Mouse (Mus musculus) kidney, postnatal 0 days (tissue): ENCODE measurements around the gene Hmg20b. TPM values are rescaled to one million over a fixed set of nuclear protein-coding genes. Genes with fewer than 3 reads are reported as not detected.

Experiments
- ATAC-seq: fragments of 200-750 bp; cut with Nextera tagmentation; replicated peaks from 2 replicates; pipeline ENCODE4 v1.8.0; 2017; ENCODE audit warnings: low read depth, moderate number of reproducible peaks, moderate TSS enrichment, moderate library complexity; ENCODE audit not compliant: low FRiP score
- DNase-seq: peaks from one replicate; pipeline ENCODE4 v3.0.0-alpha.2; 2016; ENCODE audit warnings: low spot score
- H3K27ac ChIP-seq: fragments of 300-500 bp; sonication (generic); 2 replicates; pipeline ENCODE4 v1.5.1; 2014; ENCODE audit warnings: mild to moderate bottlenecking
- H3K27me3 ChIP-seq: fragments of 300-500 bp; sonication (generic); 2 replicates; pipeline ENCODE4 v1.6.1; 2014; ENCODE audit warnings: low read length, mixed read lengths; ENCODE audit not compliant: insufficient read depth
- H3K36me3 ChIP-seq: fragments of 300-500 bp; sonication (generic); 2 replicates; pipeline ENCODE4 v1.6.1; 2014; ENCODE audit warnings: low read length, mixed read lengths; ENCODE audit not compliant: insufficient read depth
- H3K4me1 ChIP-seq: fragments of 300-500 bp; sonication (generic); replicated peaks from 2 replicates; pipeline ENCODE4 v1.6.1; 2014; ENCODE audit warnings: antibody characterized with exemption, low read length, mixed read lengths; ENCODE audit not compliant: insufficient read depth
- H3K4me2 ChIP-seq: fragments of 300-500 bp; sonication (generic); 2 replicates; pipeline ENCODE4 v1.6.1; 2014; ENCODE audit warnings: mild to moderate bottlenecking, low read length, moderate library complexity, mixed read lengths
- H3K4me3 ChIP-seq: fragments of 300-500 bp; sonication (generic); replicated peaks from 2 replicates; pipeline ENCODE4 v1.5.1; 2014; ENCODE audit warnings: low read depth, low read length
- H3K9ac ChIP-seq: fragments of 300-500 bp; sonication (generic); 2 replicates; pipeline ENCODE4 v1.6.1; 2014; ENCODE audit warnings: low read depth, low read length
- H3K9me3 ChIP-seq: fragments of 300-500 bp; sonication (generic); replicated peaks from 2 replicates; pipeline ENCODE4 v1.6.1; 2016; ENCODE audit warnings: low read length, inconsistent platforms, mixed read lengths
- CTCF ChIP-seq: IDR thresholded peaks from 2 replicates; pipeline ENCODE4 v1.5.1; 2016; ENCODE audit warnings: antibody characterized with exemption, low read depth, mild to moderate bottlenecking, moderate library complexity
- WGBS: fragments of 180-500 bp; shearing (Covaris S2); extraction: QIAGEN DNeasy Blood & Tissue Kit; methylation state at CpG from one replicate; pipeline ENCODE4 v1.1.7; 2014; 5-methylcytosine and 5-hydroxymethylcytosine counted together
- polyA plus RNA-seq: library from polyadenylated mRNA; unstranded; fragments of >200 nt; fragmentation: Nextera tagmentation; extraction: Ambion mirVana; gene quantifications from 2 replicates; pipeline ENCODE4 v1.2.1, GENCODE M21; 2015

Gene Hmg20b
- polyA plus RNA-seq, 1 experiment from 2014 or later: 92.4 TPM

DNA sequence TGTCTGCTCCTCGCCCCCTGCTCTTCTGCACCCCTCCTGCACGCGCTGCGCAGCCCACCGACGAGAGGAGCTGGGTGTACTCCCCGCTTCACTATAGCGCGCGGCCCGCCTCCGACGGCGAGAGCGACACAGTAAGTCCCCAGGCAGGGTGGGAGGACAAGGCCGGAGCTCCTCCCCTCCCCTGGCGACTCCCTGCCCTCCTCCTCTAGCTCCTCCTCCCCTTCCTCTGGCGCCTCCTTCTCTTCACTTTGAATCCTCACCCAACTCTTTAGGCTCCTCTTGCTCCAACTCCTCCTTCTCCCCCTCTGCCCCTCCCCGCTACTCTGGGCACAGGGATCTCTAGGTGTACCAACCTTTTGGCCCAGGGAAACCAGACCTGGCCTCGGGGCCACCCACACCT lies 33.0 kb downstream of the Hmg20b start:
- H3K36me3 ChIP-seq: peaks cover 26% of the 10 kb centered on the region
- H3K9me3 ChIP-seq: no peaks in the 10 kb centered on the region
- WGBS: 7% methylated on average over 19 of the region's 20 CpGs
- peak overlapping the region; percentile 87 for H3K27ac ChIP-seq
- ATAC-seq: no peak
- peak overlapping the region; percentile 24 for H3K4me3 ChIP-seq
- no peak for TF ChIP-seq CTCF
- peaks cover 20% of the 10 kb centered on the region for H3K4me1 ChIP-seq
- no peaks in the 10 kb centered on the region for H3K27me3 ChIP-seq
- peak; percentile 94 for DNase-seq
- peak overlapping the region; percentile 70 for H3K4me2 ChIP-seq
- H3K9ac ChIP-seq: peak overlapping the region; percentile 44

GRCm38 (mm10) chr10:81316338-81317060 lies 33.8 kb downstream of the Hmg20b start:
- H3K4me1 ChIP-seq: peaks cover 20% of the 10 kb centered on the region
- WGBS: 39% methylated on average over 16 of the region's 16 CpGs
- ATAC-seq (0 out of 2 replicates have a peak, but pooled peaks have one; percentile 3), DNase-seq (peak; percentile 65)
- H3K27ac ChIP-seq: peak overlapping the region; percentile 87
- peak overlapping the region; percentile 24 for H3K4me3 ChIP-seq
- TF ChIP-seq CTCF: peak; percentile 66
- H3K36me3 ChIP-seq: peaks cover 32% of the 10 kb centered on the region
- peak overlapping the region; percentile 44 for H3K9ac ChIP-seq
- H3K9me3 ChIP-seq: no peaks in the 10 kb centered on the region
- H3K4me2 ChIP-seq: peak overlapping the region; percentile 70
- no peaks in the 10 kb centered on the region for H3K27me3 ChIP-seq

GRCm38 (mm10) chr10:81315587-81315986 lies 34.7 kb downstream of the Hmg20b start:
- H3K4me3 ChIP-seq: no peak overlapping the region
- ATAC-seq (no peak), DNase-seq (no peak)
- peaks cover 41% of the 10 kb centered on the region for H3K36me3 ChIP-seq
- TF ChIP-seq CTCF: no peak
- H3K4me2 ChIP-seq: no peak overlapping the region
- no peaks in the 10 kb centered on the region for H3K27me3 ChIP-seq
- peaks cover 20% of the 10 kb centered on the region for H3K4me1 ChIP-seq
- WGBS: 93% methylated on average over 16 of the region's 16 CpGs
- 0 out of 2 replicates have a peak overlapping the region, but pooled peaks have one; percentile 87 for H3K27ac ChIP-seq
- no peaks in the 10 kb centered on the region for H3K9me3 ChIP-seq
- no peak overlapping the region for H3K9ac ChIP-seq

- Histone ChIP-seq H3K4me3 (no peak overlapping the region), H3K27ac (no peak overlapping the region), H3K4me1 (peaks cover 13% of the 10 kb centered on the region), H3K36me3 (peaks cover 53% of the 10 kb centered on the region), H3K4me2 (no peak overlapping the region), H3K27me3 (no peaks in the 10 kb centered on the region), H3K9me3 (no peaks in the 10 kb centered on the region), H3K9ac (no peak overlapping the region)
- DNase-seq (no peak), ATAC-seq (no peak)
- WGBS: 77% methylated on average over 7 of the region's 7 CpGs
- TF ChIP-seq CTCF: no peak
Measured at GRCm38 (mm10) chr10:81314201-81314600, 36.1 kb downstream of the Hmg20b start.

DNA sequence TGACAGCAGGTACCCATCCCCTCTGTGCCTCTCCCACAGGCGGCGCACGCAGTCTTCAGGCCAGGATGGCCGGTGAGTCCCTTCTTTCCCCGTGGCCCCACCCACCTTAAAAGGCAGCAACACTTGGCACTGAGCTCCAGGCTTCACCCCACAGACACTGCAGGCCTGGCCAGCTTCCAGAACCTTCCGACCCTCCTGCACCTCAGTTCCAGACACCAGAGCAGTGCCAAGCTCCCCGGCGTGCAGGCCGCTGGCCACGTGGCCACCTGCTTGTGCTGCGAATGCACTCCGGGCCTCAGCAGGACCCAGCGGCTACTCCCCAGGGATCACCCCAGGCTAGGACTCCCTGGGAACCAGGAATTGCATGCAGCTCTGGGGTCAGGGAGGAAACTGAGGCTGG lies 36.7 kb downstream of the Hmg20b start:
- peaks cover 56% of the 10 kb centered on the region for H3K36me3 ChIP-seq
- H3K4me1 ChIP-seq: peaks cover 11% of the 10 kb centered on the region
- 93% methylated on average over 13 of the region's 13 CpGs for WGBS
- H3K9me3 ChIP-seq: no peaks in the 10 kb centered on the region
- H3K4me2 ChIP-seq: no peak overlapping the region
- DNase-seq (no peak), ATAC-seq (no peak)
- no peak for TF ChIP-seq CTCF
- H3K9ac ChIP-seq: no peak overlapping the region
- H3K27ac ChIP-seq: no peak overlapping the region
- no peaks in the 10 kb centered on the region for H3K27me3 ChIP-seq
- H3K4me3 ChIP-seq: no peak overlapping the region

DNA sequence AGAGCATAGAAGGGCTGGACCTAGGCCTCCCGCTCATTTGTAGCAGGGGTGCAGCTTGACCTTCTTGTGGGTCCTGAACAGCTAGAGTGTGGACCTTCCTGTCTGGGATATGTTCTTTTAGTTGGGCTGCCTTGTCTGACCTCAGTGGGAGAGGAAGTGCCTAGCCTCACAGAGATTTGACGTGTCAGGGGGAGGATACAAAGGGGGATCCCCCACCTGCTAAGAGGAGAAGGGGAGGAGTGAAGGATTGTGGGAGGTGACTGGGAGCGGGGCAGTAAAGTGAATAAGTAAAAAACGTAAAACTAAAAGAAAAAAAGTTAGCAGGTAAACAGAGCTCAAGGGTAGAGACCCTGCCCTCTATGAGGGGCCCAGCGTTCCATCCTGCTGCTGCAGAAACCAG lies 40.7 kb downstream of the Hmg20b start:
- 81% methylated on average over 5 of the region's 5 CpGs for whole genome bisulfite sequencing
- no peaks in the 10 kb centered on the region for H3K27me3 ChIP-seq
- H3K4me1 ChIP-seq: no peaks in the 10 kb centered on the region
- no peak for DNase-seq
- no peak overlapping the region for H3K9ac ChIP-seq
- ATAC-seq: no peak
- no peak overlapping the region for H3K4me2 ChIP-seq
- no peak overlapping the region for H3K4me3 ChIP-seq
- peaks cover 69% of the 10 kb centered on the region for H3K36me3 ChIP-seq
- no peaks in the 10 kb centered on the region for H3K9me3 ChIP-seq
- no peak for TF ChIP-seq CTCF
- no peak overlapping the region for H3K27ac ChIP-seq
